In genomic region chr4:125526425-125526824, GRCm38 (mm10) we compare ENCODE assay signal across 25 mouse cellular contexts. TPM values are rescaled to one million over a fixed set of nuclear protein-coding genes. Genes with fewer than 3 reads are reported as not detected.
"Had no signal": no experiment of that assay in that cellular context is flagged by ENCODE, and none has a peak within 500 bp of the region (broad histone marks: within the 10 kb centered on the region; RNA-seq: fewer than 3 reads in every experiment).

No protein-coding gene starts in this region.

- H3K9ac ChIP-seq: heart, embryonic 12.5 days; hindbrain, embryonic 12.5 days; hindbrain, embryonic 14.5 days; intestine, embryonic 15.5 days; kidney, embryonic 15.5 days; liver, embryonic 12.5 days; liver, embryonic 14.5 days had no signal

- H3K4me2 ChIP-seq: heart, embryonic 12.5 days; hindbrain, embryonic 12.5 days; hindbrain, embryonic 14.5 days; intestine, embryonic 15.5 days; kidney, embryonic 15.5 days; liver, embryonic 12.5 days had no signal

- H3K36me3 ChIP-seq: heart, embryonic 10.5 days; heart, embryonic 12.5 days; hindbrain, embryonic 12.5 days; intestine, embryonic 15.5 days; kidney, embryonic 15.5 days; liver, embryonic 12.5 days had no signal

- H3K27ac ChIP-seq: heart, embryonic 10.5 days; hindbrain, embryonic 10.5 days; hindbrain, embryonic 12.5 days; hindbrain, embryonic 14.5 days; intestine, embryonic 15.5 days; kidney, embryonic 15.5 days; kidney, postnatal 0 days; liver, embryonic 12.5 days; liver, embryonic 14.5 days had no signal

- H3K9me3 ChIP-seq: heart, embryonic 10.5 days; heart, embryonic 12.5 days; hindbrain, embryonic 10.5 days; hindbrain, embryonic 12.5 days; intestine, embryonic 15.5 days; kidney, embryonic 15.5 days; liver, embryonic 12.5 days had no signal

- H3K27me3 ChIP-seq: hindbrain, embryonic 12.5 days; intestine, embryonic 15.5 days; liver, embryonic 12.5 days had no signal

- H3K4me3 ChIP-seq: heart, embryonic 10.5 days; heart, embryonic 12.5 days; hindbrain, embryonic 10.5 days; hindbrain, embryonic 12.5 days; intestine, embryonic 15.5 days; kidney, embryonic 15.5 days; liver, embryonic 12.5 days had no signal

- DNase-seq: gastrocnemius, postnatal 14 days; gastrocnemius, postnatal 36 days; heart, adult 11 months; heart, postnatal 10 days; heart, postnatal 4 days; kidney, adult 11 months; kidney, adult 2 months; kidney, adult 9 months; kidney, postnatal 14 days; kidney, postnatal 36 days; layer of hippocampus, adult 9-11 months; layer of hippocampus, postnatal 36 days; left cerebral cortex, postnatal 4 days had no signal

- H3K4me1 ChIP-seq: heart, embryonic 10.5 days; heart, embryonic 12.5 days; hindbrain, embryonic 10.5 days; intestine, embryonic 15.5 days; kidney, embryonic 15.5 days; liver, embryonic 12.5 days had no signal

- ATAC-seq: hindbrain, embryonic 16.5 days; inflammation-experienced regulatory T-cells, adult 6 months; intestine, embryonic 15.5 days; liver, embryonic 12.5 days had no signal

RNA-seq across cellular contexts. Expression of gene Grik3, which starts 35.9 kb away (rescaled TPM):
- polyA plus RNA-seq: inflammation-experienced regulatory T-cells, adult 6 months; liver, embryonic 12.5 days had no signal
